Mouse (Mus musculus): Measurements from ENCODE around the gene Gm39566.

GRCm38 (mm10) chr11:69807641-69808040 lies 7.5 kb downstream of the Gm39566 start:
- no peak for TF ChIP-seq EP300 (IDR thresholded peaks at IDR 0.05; ENCODE audit: low read depth)
- no peak for TF ChIP-seq CTCF (IDR thresholded peaks at IDR 0.05; ENCODE audit: low read depth)
